Mouse (Mus musculus) heart, postnatal 0 days (tissue): ENCODE measurements at regions not wholly inside any gene's neighbourhood (a gene's known extent, or its start where the extent isn't known, plus 50 kb on each side); places are given as distances from the start of the nearest gene placed in this dataset.

Source experiments
- ATAC-seq: fragments of 200-750 bp; cut with Nextera tagmentation; 2 replicates; pipeline ENCODE4 v1.8.0; 2017; ENCODE audit warnings: low read depth, moderate number of reproducible peaks, moderate library complexity; ENCODE audit not compliant: insufficient read depth
- DNase-seq: peaks from one replicate; pipeline ENCODE4 v3.0.0-alpha.2; 2016; ENCODE audit warnings: low spot score
- H3K27ac ChIP-seq: fragments of 300-500 bp; sonication (generic); 2 replicates; pipeline ENCODE4 v1.5.1; 2014; ENCODE audit warnings: low read depth, mild to moderate bottlenecking
- H3K27me3 ChIP-seq: fragments of 300-500 bp; sonication (generic); 2 replicates; pipeline ENCODE4 v1.6.1; 2014; ENCODE audit warnings: low read length, mixed read lengths; ENCODE audit not compliant: control insufficient read depth, insufficient read depth
- H3K36me3 ChIP-seq: fragments of 300-500 bp; sonication (generic); replicated peaks from 2 replicates; pipeline ENCODE4 v1.6.1; 2014; ENCODE audit warnings: low read length, mixed read lengths; ENCODE audit not compliant: control insufficient read depth, insufficient read depth
- H3K4me1 ChIP-seq: fragments of 300-500 bp; sonication (generic); 2 replicates; pipeline ENCODE4 v1.6.1; 2014; ENCODE audit warnings: antibody characterized with exemption; ENCODE audit not compliant: control insufficient read depth, insufficient read depth
- H3K4me2 ChIP-seq: fragments of 300-500 bp; sonication (generic); 2 replicates; pipeline ENCODE4 v1.6.1; 2014; ENCODE audit warnings: low read depth, mild to moderate bottlenecking, low read length, moderate library complexity
- H3K4me3 ChIP-seq: fragments of 300-500 bp; sonication (generic); 2 replicates; pipeline ENCODE4 v1.5.1; 2014; ENCODE audit warnings: low read depth, low read length
- H3K9ac ChIP-seq: fragments of 300-500 bp; sonication (generic); replicated peaks from 2 replicates; pipeline ENCODE4 v1.6.1; 2014; ENCODE audit warnings: low read depth, low read length, mixed read lengths
- H3K9me3 ChIP-seq: fragments of 300-500 bp; sonication (generic); replicated peaks from 2 replicates; pipeline ENCODE4 v1.6.1; 2016; ENCODE audit warnings: low read length; ENCODE audit not compliant: control insufficient read depth
- CTCF ChIP-seq: IDR thresholded peaks from 2 replicates; pipeline ENCODE4 v1.5.1; 2016; ENCODE audit warnings: antibody characterized with exemption, control low read depth, low read depth
- EP300 ChIP-seq: IDR thresholded peaks from 2 replicates; pipeline ENCODE4 v1.6.1; 2016; ENCODE audit warnings: antibody characterized with exemption, low read depth
- WGBS: fragments of 180-500 bp; shearing (Covaris S2); extraction: QIAGEN DNeasy Blood & Tissue Kit; methylation state at CpG from one replicate; pipeline ENCODE4 v1.1.7; 2014; 5-methylcytosine and 5-hydroxymethylcytosine counted together

- TF ChIP-seq CTCF (no peak), EP300 (no peak)
- Histone ChIP-seq H3K9me3 (no peaks in the 10 kb centered on the region), H3K4me3 (no peak overlapping the region), H3K27me3 (no peaks in the 10 kb centered on the region), H3K36me3 (no peaks in the 10 kb centered on the region), H3K4me2 (no peak overlapping the region), H3K4me1 (no peaks in the 10 kb centered on the region), H3K9ac (no peak overlapping the region), H3K27ac (no peak overlapping the region)
- DNase-seq (no peak), ATAC-seq (no peak)
- 76% methylated on average over 2 of the region's 2 CpGs for WGBS
These were observed 350.1 kb upstream of the Cited2 start for GRCm38 (mm10) chr10:17372905-17373304.

GRCm38 (mm10) chr10:17374047-17374446 lies 349.0 kb upstream of the Cited2 start:
- ATAC-seq (no peak), DNase-seq (no peak)
- no peaks in the 10 kb centered on the region for H3K4me1 ChIP-seq
- H3K9ac ChIP-seq: no peak overlapping the region
- 67% methylated on average over 2 of the region's 2 CpGs for WGBS
- no peak overlapping the region for H3K4me3 ChIP-seq
- no peak overlapping the region for H3K27ac ChIP-seq
- no peaks in the 10 kb centered on the region for H3K36me3 ChIP-seq
- no peaks in the 10 kb centered on the region for H3K9me3 ChIP-seq
- TF ChIP-seq CTCF (no peak), EP300 (no peak)
- no peak overlapping the region for H3K4me2 ChIP-seq
- H3K27me3 ChIP-seq: no peaks in the 10 kb centered on the region

GRCm38 (mm10) chr10:17382990-17383389 lies 340.0 kb upstream of the Cited2 start:
- no peak for TF ChIP-seq EP300
- TF ChIP-seq CTCF: no peak
- WGBS: 88% methylated on average over 6 of the region's 6 CpGs

DNA sequence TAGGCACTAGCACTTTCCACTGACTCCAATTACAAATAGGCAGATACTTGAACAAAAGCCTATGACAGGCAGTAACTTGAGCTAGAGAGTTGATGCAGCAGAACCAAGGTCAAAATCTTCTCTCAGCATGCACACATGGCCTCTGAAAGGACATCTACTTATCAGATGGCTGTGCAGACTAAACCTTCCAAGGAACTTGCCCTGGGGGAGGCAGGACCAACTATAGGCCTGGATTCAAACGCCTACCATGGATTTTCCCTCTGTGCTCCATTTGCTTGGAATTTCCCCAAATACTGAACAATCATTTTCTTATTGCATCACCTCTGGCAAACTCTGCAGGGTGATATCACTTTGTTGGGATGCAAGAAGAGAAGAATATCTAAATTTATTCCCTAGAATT lies 337.8 kb upstream of the Cited2 start:
- TF ChIP-seq EP300 (no peak), CTCF (no peak)
- ATAC-seq (no peak), DNase-seq (peak; percentile 17)
- H3K36me3 ChIP-seq: no peaks in the 10 kb centered on the region
- H3K4me3 ChIP-seq: no peak overlapping the region
- no peak overlapping the region for H3K4me2 ChIP-seq
- H3K9me3 ChIP-seq: no peaks in the 10 kb centered on the region
- H3K4me1 ChIP-seq: no peaks in the 10 kb centered on the region
- WGBS: 48% methylated on average over 1 of the region's 1 CpGs
- no peak overlapping the region for H3K27ac ChIP-seq
- no peaks in the 10 kb centered on the region for H3K27me3 ChIP-seq
- no peak overlapping the region for H3K9ac ChIP-seq

More at GRCm38 (mm10) chr10:17382990-17383389, 340.0 kb upstream of the Cited2 start:
- H3K27me3 ChIP-seq: no peaks in the 10 kb centered on the region
- no peaks in the 10 kb centered on the region for H3K4me1 ChIP-seq
- H3K4me3 ChIP-seq: no peak overlapping the region
- no peak overlapping the region for H3K9ac ChIP-seq
- no peak for DNase-seq
- no peak for ATAC-seq
- no peak overlapping the region for H3K4me2 ChIP-seq
- H3K36me3 ChIP-seq: no peaks in the 10 kb centered on the region
- no peak overlapping the region for H3K27ac ChIP-seq
- H3K9me3 ChIP-seq: no peaks in the 10 kb centered on the region

DNA sequence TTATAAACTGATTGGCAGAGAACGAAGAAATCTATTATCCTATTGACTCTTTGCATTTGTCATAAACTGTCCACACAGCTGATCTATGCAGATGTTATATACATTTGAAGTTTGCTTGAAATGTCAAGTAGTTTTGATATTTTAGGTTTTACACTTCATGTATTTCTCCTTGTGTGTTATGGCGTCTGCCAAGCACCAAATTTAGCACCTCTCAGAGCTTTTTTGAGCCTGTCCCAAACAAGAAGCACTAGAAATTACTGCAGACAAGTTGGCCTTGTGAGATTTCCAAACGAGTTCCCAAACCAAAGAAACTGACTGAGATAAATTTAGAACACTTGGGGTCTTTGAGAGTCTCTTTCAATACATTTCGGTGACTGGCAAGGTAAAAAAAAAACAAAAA lies 335.7 kb upstream of the Cited2 start:
- DNase-seq (no peak), ATAC-seq (no peak)
- Histone ChIP-seq H3K27ac (no peak overlapping the region), H3K27me3 (no peaks in the 10 kb centered on the region), H3K9ac (no peak overlapping the region), H3K4me1 (no peaks in the 10 kb centered on the region), H3K4me2 (no peak overlapping the region), H3K9me3 (peaks cover 11% of the 10 kb centered on the region), H3K4me3 (no peak overlapping the region), H3K36me3 (no peaks in the 10 kb centered on the region)
- WGBS: 37% methylated on average over 4 of the region's 4 CpGs
- no peak for TF ChIP-seq CTCF
- no peak for TF ChIP-seq EP300

DNA sequence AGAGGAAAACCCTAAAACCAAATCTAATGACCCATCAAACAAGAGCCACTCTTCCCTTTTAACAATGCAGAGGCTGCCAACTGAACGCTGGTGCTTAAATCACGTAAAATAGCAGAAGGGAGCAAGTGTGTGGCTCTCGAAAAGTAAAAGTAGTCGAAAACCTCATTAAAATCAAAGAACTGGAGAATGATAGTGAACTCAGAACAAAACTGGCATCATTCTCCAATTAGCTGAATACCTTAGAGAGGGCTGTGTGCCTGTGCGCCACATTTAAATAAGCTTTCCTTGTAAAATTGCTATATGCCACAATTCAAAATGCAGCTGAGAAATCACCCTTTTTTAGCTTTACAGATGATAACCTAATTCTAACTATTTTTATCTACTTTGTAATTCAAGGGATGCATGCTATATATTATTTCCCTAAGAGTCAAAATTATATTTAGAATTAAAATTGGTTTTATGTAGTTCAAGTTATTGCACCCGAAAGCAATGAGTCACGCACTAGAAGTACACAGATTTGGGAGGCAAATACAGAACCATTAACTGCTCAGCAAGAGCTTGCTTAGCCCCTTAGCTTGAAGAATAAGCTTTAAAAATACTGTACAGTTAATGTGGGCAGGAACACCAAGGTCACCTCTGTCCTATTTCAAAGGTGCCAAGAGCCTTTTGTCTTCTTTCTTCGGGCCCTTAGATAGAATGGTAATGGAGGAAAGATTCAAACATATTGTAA lies 327.4 kb upstream of the Cited2 start:
- DNase-seq: no peak
- 84% methylated on average over 8 of the region's 8 CpGs for WGBS
- TF ChIP-seq CTCF (no peak), EP300 (no peak)
- Histone ChIP-seq H3K4me3 (no peak overlapping the region), H3K4me2 (no peak overlapping the region), H3K9me3 (peaks cover 11% of the 10 kb centered on the region), H3K36me3 (no peaks in the 10 kb centered on the region), H3K27ac (no peak overlapping the region), H3K9ac (no peak overlapping the region), H3K4me1 (no peaks in the 10 kb centered on the region), H3K27me3 (no peaks in the 10 kb centered on the region)
- ATAC-seq: no peak
